Mouse (Mus musculus): Measurements from ENCODE around the gene Vmn1r226.

The Vmn1r226 gene

GRCm38 (mm10) chr17:20682543-20682942 lies at the start of gene Vmn1r226:
Gene Vmn1r226, plus strand, starts transcription at chr17:20682843.
- DNase-seq, result no peak

DNA sequence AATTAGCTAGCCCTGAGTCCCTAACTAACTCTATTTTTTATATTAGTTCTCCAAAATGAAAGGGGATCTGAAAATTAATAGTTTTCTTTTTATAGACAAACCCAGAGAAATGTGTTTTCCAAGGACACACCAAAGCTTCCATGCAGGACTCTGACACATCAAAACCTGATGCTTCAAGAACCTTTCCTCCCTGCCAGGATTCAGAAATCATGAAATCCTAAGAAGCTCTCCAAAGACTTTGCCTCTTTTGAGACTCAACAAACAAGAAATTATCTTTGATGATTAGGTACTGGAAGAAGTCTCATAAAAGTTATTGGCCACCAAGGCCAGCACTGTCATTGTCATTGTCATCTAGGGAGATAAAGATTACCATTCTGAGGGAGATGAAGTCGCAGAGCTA lies 46.9 kb downstream of the Vmn1r226 start, which contains the start of gene Vmn1r227:
TSS of gene Vmn1r227 (plus strand) at position 301 of the 400 bp plus-strand sequence.
- DNase-seq, result no peak

Measured in kidney, adult 8-10 months (tissue).